Mouse (Mus musculus) lung, embryonic 14.5 days (tissue): ENCODE measurements around the gene Gpatch8. TPM values are rescaled to one million over a fixed set of nuclear protein-coding genes. Genes with fewer than 3 reads are reported as not detected.

ENCODE experiments used
- ATAC-seq: fragments of 200-750 bp; cut with Nextera tagmentation; 2 replicates; pipeline ENCODE4 v1.8.0; 2017; ENCODE audit warnings: mild to moderate bottlenecking, moderate TSS enrichment, moderate library complexity; ENCODE audit not compliant: insufficient read depth
- DNase-seq: peaks from one replicate; pipeline ENCODE4 v3.0.0-alpha.2; 2015
- H3K27ac ChIP-seq: fragments of 300-500 bp; sonication (generic); 2 replicates; pipeline ENCODE4 v1.5.1; 2014; ENCODE audit warnings: low read depth, mild to moderate bottlenecking, moderate library complexity
- H3K27me3 ChIP-seq: fragments of 300-500 bp; sonication (generic); 2 replicates; pipeline ENCODE4 v1.6.1; 2014; ENCODE audit warnings: low read length, control low read depth; ENCODE audit not compliant: insufficient read depth
- H3K36me3 ChIP-seq: fragments of 300-500 bp; sonication (generic); 2 replicates; pipeline ENCODE4 v1.6.1; 2014; ENCODE audit warnings: control low read depth; ENCODE audit not compliant: insufficient read depth
- H3K4me1 ChIP-seq: fragments of 300-500 bp; sonication (generic); 2 replicates; pipeline ENCODE4 v1.6.1; 2014; ENCODE audit warnings: antibody characterized with exemption, control low read depth; ENCODE audit not compliant: insufficient read depth
- H3K4me2 ChIP-seq: fragments of 300-500 bp; sonication (generic); 2 replicates; pipeline ENCODE4 v1.6.1; 2014; ENCODE audit warnings: mild to moderate bottlenecking
- H3K4me3 ChIP-seq: fragments of 300-500 bp; sonication (generic); 2 replicates; pipeline ENCODE4 v1.5.1; 2014; ENCODE audit warnings: low read depth, low read length
- H3K9ac ChIP-seq: fragments of 300-500 bp; sonication (generic); 2 replicates; pipeline ENCODE4 v1.6.1; 2014
- H3K9me3 ChIP-seq: fragments of 300-500 bp; sonication (generic); 2 replicates; pipeline ENCODE4 v1.6.1; 2016; ENCODE audit warnings: low read depth, low read length, control low read depth
- CTCF ChIP-seq: IDR thresholded peaks from 2 replicates; pipeline ENCODE4 v1.5.1; 2016; ENCODE audit warnings: antibody characterized with exemption, low read depth
- WGBS: fragments of 180-500 bp; shearing (Covaris S2); extraction: QIAGEN DNeasy Blood & Tissue Kit; methylation state at CpG from one replicate; pipeline ENCODE4 v1.1.7; 2014; 5-methylcytosine and 5-hydroxymethylcytosine counted together
- polyA plus RNA-seq: library from polyadenylated mRNA; unstranded; fragments of >200 nt; fragmentation: Nextera tagmentation; extraction: Ambion mirVana; gene quantifications from 2 replicates; pipeline ENCODE4 v1.2.1, GENCODE M21; 2014

Gene Gpatch8
- polyA plus RNA-seq, 1 experiment from 2014 or later, result 49.4 TPM

- H3K4me1 ChIP-seq, result no peaks in the 10 kb centered on the region
- no peak overlapping the region for H3K27ac ChIP-seq
- WGBS, result 59% methylated on average over 1 of the region's 1 CpGs
- H3K9me3 ChIP-seq, result no peaks in the 10 kb centered on the region
- H3K9ac ChIP-seq, result no peak overlapping the region
- no peaks in the 10 kb centered on the region for H3K27me3 ChIP-seq
- no peak for TF ChIP-seq CTCF
- no peak for DNase-seq
- no peak overlapping the region for H3K4me2 ChIP-seq
- no peak for ATAC-seq
- H3K36me3 ChIP-seq, result peaks cover 24% of the 10 kb centered on the region; the same call in 1 of the 2 replicates
- no peak overlapping the region for H3K4me3 ChIP-seq
These were observed 16.5 kb downstream of the Gpatch8 start for GRCm38 (mm10) chr11:102539690-102540089.

GRCm38 (mm10) chr11:102536210-102536609 lies 20.0 kb downstream of the Gpatch8 start:
- no peak for TF ChIP-seq CTCF
- no peak overlapping the region for H3K27ac ChIP-seq
- no peak overlapping the region for H3K9ac ChIP-seq
- no peak overlapping the region for H3K4me2 ChIP-seq
- no peaks in the 10 kb centered on the region for H3K9me3 ChIP-seq
- ATAC-seq, result no peak
- WGBS, result 51% methylated on average over 3 of the region's 3 CpGs
- no peaks in the 10 kb centered on the region for H3K4me1 ChIP-seq
- DNase-seq, result no peak
- no peaks in the 10 kb centered on the region for H3K27me3 ChIP-seq
- no peak overlapping the region for H3K4me3 ChIP-seq
- peaks cover 20% of the 10 kb centered on the region; the same call in 1 of the 2 replicates for H3K36me3 ChIP-seq

- no peak for ATAC-seq
- 73% methylated on average over 2 of the region's 2 CpGs for WGBS
These were observed 22.1 kb downstream of the Gpatch8 start for GRCm38 (mm10) chr11:102534078-102534477.

GRCm38 (mm10) chr11:102531425-102531824 lies 24.8 kb downstream of the Gpatch8 start:
- H3K9ac ChIP-seq, result no peak overlapping the region
- H3K27ac ChIP-seq, result no peak overlapping the region
- WGBS, result 33% methylated on average over 5 of the region's 5 CpGs
- no peak overlapping the region for H3K4me2 ChIP-seq
- H3K36me3 ChIP-seq, result peaks cover 13% of the 10 kb centered on the region; the same call in 1 of the 2 replicates
- ATAC-seq (no peak), DNase-seq (no peak)
- H3K9me3 ChIP-seq, result no peaks in the 10 kb centered on the region
- no peaks in the 10 kb centered on the region for H3K4me1 ChIP-seq
- no peak for TF ChIP-seq CTCF
- H3K4me3 ChIP-seq, result no peak overlapping the region
- no peaks in the 10 kb centered on the region for H3K27me3 ChIP-seq

More at GRCm38 (mm10) chr11:102534078-102534477, 22.1 kb downstream of the Gpatch8 start:
- Histone ChIP-seq H3K27ac (no peak overlapping the region), H3K4me3 (no peak overlapping the region), H3K27me3 (no peaks in the 10 kb centered on the region), H3K4me1 (no peaks in the 10 kb centered on the region), H3K4me2 (no peak overlapping the region), H3K9ac (no peak overlapping the region), H3K36me3 (peaks cover 18% of the 10 kb centered on the region; the same call in 1 of the 2 replicates), H3K9me3 (no peaks in the 10 kb centered on the region)
- no peak for DNase-seq
- TF ChIP-seq CTCF, result no peak

- Histone ChIP-seq H3K4me2 (no peak overlapping the region), H3K27ac (no peak overlapping the region), H3K9me3 (no peaks in the 10 kb centered on the region), H3K27me3 (no peaks in the 10 kb centered on the region), H3K4me1 (no peaks in the 10 kb centered on the region), H3K36me3 (peaks cover 29% of the 10 kb centered on the region; the same call in 1 of the 2 replicates), H3K9ac (no peak overlapping the region), H3K4me3 (no peak overlapping the region)
- ATAC-seq (no peak), DNase-seq (no peak)
- 89% methylated on average over 1 of the region's 1 CpGs for WGBS
- no peak for TF ChIP-seq CTCF
These were observed 41.3 kb downstream of the Gpatch8 start for GRCm38 (mm10) chr11:102514793-102515424.

GRCm38 (mm10) chr11:102510226-102510625 lies 46.0 kb downstream of the Gpatch8 start:
- ATAC-seq, result no peak
- DNase-seq, result no peak
- Histone ChIP-seq H3K4me3 (no peak overlapping the region), H3K9me3 (no peaks in the 10 kb centered on the region), H3K27ac (no peak overlapping the region), H3K4me1 (no peaks in the 10 kb centered on the region), H3K27me3 (no peaks in the 10 kb centered on the region), H3K9ac (no peak overlapping the region), H3K4me2 (no peak overlapping the region), H3K36me3 (peaks cover 23% of the 10 kb centered on the region)
- no peak for TF ChIP-seq CTCF
- 69% methylated on average over 6 of the region's 6 CpGs for WGBS

- WGBS, result 55% methylated on average over 2 of the region's 2 CpGs
- Histone ChIP-seq H3K4me1 (no peaks in the 10 kb centered on the region), H3K27ac (no peak overlapping the region), H3K27me3 (no peaks in the 10 kb centered on the region), H3K9me3 (no peaks in the 10 kb centered on the region), H3K4me3 (no peak overlapping the region), H3K4me2 (no peak overlapping the region), H3K9ac (no peak overlapping the region), H3K36me3 (peaks cover 64% of the 10 kb centered on the region)
- DNase-seq, result no peak
- TF ChIP-seq CTCF, result no peak
- ATAC-seq, result no peak
These were observed 59.5 kb downstream of the Gpatch8 start for GRCm38 (mm10) chr11:102496732-102497131.
